ENCODE assay signal across 29 mouse cellular contexts in genomic region chr9:94821268-94821667, GRCm38 (mm10).
"Had no signal": no experiment of that assay in that cellular context is flagged by ENCODE, and none has a peak within 500 bp of the region (broad histone marks: within the 10 kb centered on the region; RNA-seq: fewer than 3 reads in every experiment).

No protein-coding gene starts in this region.

- H3K9ac ChIP-seq: embryonic facial prominence, embryonic 12.5 days; embryonic facial prominence, embryonic 13.5 days; embryonic facial prominence, embryonic 15.5 days; forebrain, embryonic 12.5 days; forebrain, embryonic 13.5 days; forebrain, embryonic 15.5 days; forebrain, postnatal 0 days had no signal

- H3K27ac ChIP-seq: embryonic facial prominence, embryonic 10.5 days; embryonic facial prominence, embryonic 12.5 days; embryonic facial prominence, embryonic 13.5 days; embryonic facial prominence, embryonic 15.5 days; forebrain, embryonic 10.5 days; forebrain, embryonic 12.5 days; forebrain, embryonic 13.5 days; forebrain, embryonic 15.5 days; gastrocnemius, adult 2 months; heart, adult 2 months had no signal

- H3K27me3 ChIP-seq: embryonic facial prominence, embryonic 12.5 days; embryonic facial prominence, embryonic 13.5 days; embryonic facial prominence, embryonic 15.5 days; forebrain, embryonic 12.5 days; forebrain, embryonic 13.5 days; forebrain, embryonic 15.5 days had no signal

- H3K4me2 ChIP-seq: embryonic facial prominence, embryonic 12.5 days; embryonic facial prominence, embryonic 13.5 days; embryonic facial prominence, embryonic 15.5 days; forebrain, embryonic 12.5 days; forebrain, embryonic 13.5 days; forebrain, embryonic 15.5 days had no signal

- H3K36me3 ChIP-seq: embryonic facial prominence, embryonic 10.5 days; embryonic facial prominence, embryonic 12.5 days; embryonic facial prominence, embryonic 13.5 days; embryonic facial prominence, embryonic 15.5 days; forebrain, embryonic 10.5 days; forebrain, embryonic 12.5 days; forebrain, embryonic 15.5 days had no signal

- H3K9me3 ChIP-seq: embryonic facial prominence, embryonic 10.5 days; embryonic facial prominence, embryonic 12.5 days; embryonic facial prominence, embryonic 13.5 days; embryonic facial prominence, embryonic 15.5 days; forebrain, embryonic 10.5 days; forebrain, embryonic 12.5 days; forebrain, embryonic 13.5 days; forebrain, embryonic 15.5 days had no signal

- H3K4me1 ChIP-seq: embryonic facial prominence, embryonic 10.5 days; embryonic facial prominence, embryonic 15.5 days; forebrain, embryonic 10.5 days; forebrain, embryonic 12.5 days; forebrain, embryonic 13.5 days; forebrain, embryonic 15.5 days had no signal

- DNase-seq: cerebellum, adult 18-20 months; cerebellum, adult 2 months; cerebellum, adult 8-10 months; cerebellum, adult 9-10 months; cerebellum, postnatal 10 days; cerebellum, postnatal 14 days; cerebellum, postnatal 25 days; cerebellum, postnatal 36 days; embryo, embryonic 11 days; forebrain, postnatal 0 days; gastrocnemius, adult 2 months; gastrocnemius, postnatal 10 days; gastrocnemius, postnatal 14 days; gastrocnemius, postnatal 25 days; gastrocnemius, postnatal 36 days; heart, adult 11 months; heart, adult 18-20 months; heart, adult 2 months had no signal

- H3K4me3 ChIP-seq: embryonic facial prominence, embryonic 10.5 days; embryonic facial prominence, embryonic 12.5 days; embryonic facial prominence, embryonic 13.5 days; embryonic facial prominence, embryonic 15.5 days; erythroblast, embryonic 14.5 days; forebrain, embryonic 10.5 days; forebrain, embryonic 12.5 days; forebrain, embryonic 13.5 days; forebrain, embryonic 15.5 days; gastrocnemius, adult 2 months; heart, adult 2 months had no signal

- ATAC-seq: forebrain, embryonic 13.5 days; forebrain, embryonic 14.5 days; forebrain, embryonic 15.5 days; forebrain, embryonic 16.5 days; forebrain, postnatal 0 days had no signal
